Mouse (Mus musculus): Measurements from ENCODE around the gene Olfr986.
A peak's percentile ranks its signal among the peaks of the same experiment; 100 is the strongest.
"Not testable (repeated sequence)": the region's sequence is repeated elsewhere in the genome, so short reads cannot be mapped to it uniquely, and the experiment has no call there.

The Olfr986 gene

GRCm38 (mm10) chr9:40180620-40181019, at the start of gene Olfr986:
Olfr986 (plus strand) TSS chr9:40180920.
- DNase-seq: no peak

- no peak for DNase-seq
Observed at GRCm38 (mm10) chr9:40136987-40137688, 43.6 kb upstream of the Olfr986 start.

- DNase-seq: no peak
Observed at GRCm38 (mm10) chr9:40139484-40139883, 41.2 kb upstream of the Olfr986 start.

- DNase-seq: no peak
Observed at GRCm38 (mm10) chr9:40141544-40141943, 39.2 kb upstream of the Olfr986 start.

- DNase-seq: no peak
Observed at GRCm38 (mm10) chr9:40155118-40155644, 25.5 kb upstream of the Olfr986 start.

GRCm38 (mm10) chr9:40166446-40166845, 14.3 kb upstream of the Olfr986 start:
- DNase-seq: peak; percentile 3

GRCm38 (mm10) chr9:40177017-40177416, 3.7 kb upstream of the Olfr986 start:
- DNase-seq: no peak

GRCm38 (mm10) chr9:40185166-40185565, 4.4 kb downstream of the Olfr986 start:
- not testable (repeated sequence) for DNase-seq

- DNase-seq: no peak
Observed at GRCm38 (mm10) chr9:40191086-40191876, 10.6 kb downstream of the Olfr986 start.

GRCm38 (mm10) chr9:40192098-40193038, 11.6 kb downstream of the Olfr986 start, which contains the start of gene Zfp202:
Zfp202 (plus strand) TSS chr9:40192316.
- DNase-seq: peak; percentile 90

- peak; percentile 52 for DNase-seq
Observed at GRCm38 (mm10) chr9:40195981-40196380, 15.3 kb downstream of the Olfr986 start.

- no peak for DNase-seq
Observed at GRCm38 (mm10) chr9:40206546-40206950, 25.8 kb downstream of the Olfr986 start.

GRCm38 (mm10) chr9:40210744-40211143, 30.0 kb downstream of the Olfr986 start:
- DNase-seq: no peak

- DNase-seq: no peak
Observed at GRCm38 (mm10) chr9:40214058-40214457, 33.3 kb downstream of the Olfr986 start.

- DNase-seq: no peak
Observed at GRCm38 (mm10) chr9:40216651-40217050, 35.9 kb downstream of the Olfr986 start.

GRCm38 (mm10) chr9:40224289-40224688, 43.6 kb downstream of the Olfr986 start:
- DNase-seq: peak; percentile 3

GRCm38 (mm10) chr9:40227874-40228789, 47.4 kb downstream of the Olfr986 start:
- DNase-seq: peak; percentile 71

- DNase-seq: no peak
Observed at GRCm38 (mm10) chr9:40228804-40229331, 48.1 kb downstream of the Olfr986 start.

- DNase-seq: no peak
Observed at GRCm38 (mm10) chr9:40229479-40229878, 48.8 kb downstream of the Olfr986 start.

GRCm38 (mm10) chr9:40231019-40231418, 50.3 kb downstream of the Olfr986 start:
- no peak for DNase-seq

All from lung, postnatal 36 days (tissue).